Mouse (Mus musculus): ENCODE results near the gene Cldnd1. TPM values are rescaled to one million over a fixed set of nuclear protein-coding genes. Genes with fewer than 3 reads are reported as not detected.

Gene Cldnd1
- polyA plus RNA-seq, 1 experiment from 2014 or later, result 152 TPM

GRCm38 (mm10) chr16:58722292-58722691 lies 5.4 kb upstream of the Cldnd1 start:
- 93% methylated on average over 2 of the region's 2 CpGs for WGBS
- Histone ChIP-seq H3K4me2 (ENCODE audit: low read length) (no peak overlapping the region), H3K27me3 (ENCODE audit: control insufficient read depth, insufficient read depth, low read depth, low read length) (no peaks in the 10 kb centered on the region), H3K9ac (ENCODE audit: low read depth, low read length) (no peak overlapping the region), H3K36me3 (ENCODE audit: control insufficient read depth, insufficient read depth, low read length) (no peaks in the 10 kb centered on the region), H3K9me3 (replicated peaks; ENCODE audit: control insufficient read depth, low read length, poor library complexity, severe bottlenecking) (no peaks in the 10 kb centered on the region), H3K27ac (ENCODE audit: low read length) (no peak overlapping the region), H3K4me3 (ENCODE audit: low read depth, low read length) (no peak overlapping the region), H3K4me1 (ENCODE audit: control insufficient read depth, insufficient read depth, low read length) (no peaks in the 10 kb centered on the region)
- ATAC-seq, result no peak

- Histone ChIP-seq H3K4me2 (ENCODE audit: low read length) (peak overlapping the region; percentile 69), H3K27me3 (ENCODE audit: control insufficient read depth, insufficient read depth, low read depth, low read length) (no peaks in the 10 kb centered on the region), H3K9me3 (replicated peaks; ENCODE audit: control insufficient read depth, low read length, poor library complexity, severe bottlenecking) (no peaks in the 10 kb centered on the region), H3K27ac (ENCODE audit: low read length) (no peak overlapping the region), H3K9ac (ENCODE audit: low read depth, low read length) (no peak overlapping the region), H3K36me3 (ENCODE audit: control insufficient read depth, insufficient read depth, low read length) (peaks cover 12% of the 10 kb centered on the region), H3K4me1 (ENCODE audit: control insufficient read depth, insufficient read depth, low read length) (peaks cover 7% of the 10 kb centered on the region), H3K4me3 (ENCODE audit: low read depth, low read length) (peak overlapping the region; percentile 85; the same call in 1 of the 2 replicates)
- WGBS, result 82% methylated on average over 11 of the region's 11 CpGs
- no peak for ATAC-seq
These were observed 832 bp upstream of the Cldnd1 start for GRCm38 (mm10) chr16:58726680-58727476.

GRCm38 (mm10) chr16:58728176-58728671 lies 514 bp downstream of the Cldnd1 start:
- Histone ChIP-seq H3K4me1 (ENCODE audit: control insufficient read depth, insufficient read depth, low read length) (peaks cover 7% of the 10 kb centered on the region), H3K4me3 (ENCODE audit: low read depth, low read length) (peak overlapping the region; percentile 85), H3K9ac (ENCODE audit: low read depth, low read length) (peak overlapping the region; percentile 87), H3K4me2 (ENCODE audit: low read length) (peak overlapping the region; percentile 69), H3K9me3 (replicated peaks; ENCODE audit: control insufficient read depth, low read length, poor library complexity, severe bottlenecking) (no peaks in the 10 kb centered on the region), H3K27me3 (ENCODE audit: control insufficient read depth, insufficient read depth, low read depth, low read length) (no peaks in the 10 kb centered on the region), H3K27ac (ENCODE audit: low read length) (peak overlapping the region; percentile 87), H3K36me3 (ENCODE audit: control insufficient read depth, insufficient read depth, low read length) (peaks cover 24% of the 10 kb centered on the region)
- 0% methylated on average over 22 of the region's 31 CpGs for WGBS
- peak; percentile 93 for ATAC-seq

- H3K4me1 ChIP-seq (ENCODE audit: control insufficient read depth, insufficient read depth, low read length), result no peaks in the 10 kb centered on the region
- WGBS, result 81% methylated on average over 4 of the region's 4 CpGs
- H3K4me3 ChIP-seq (ENCODE audit: low read depth, low read length), result no peak overlapping the region
- no peaks in the 10 kb centered on the region for H3K9me3 ChIP-seq (replicated peaks; ENCODE audit: control insufficient read depth, low read length, poor library complexity, severe bottlenecking)
- no peak overlapping the region for H3K9ac ChIP-seq (ENCODE audit: low read depth, low read length)
- no peak overlapping the region for H3K4me2 ChIP-seq (ENCODE audit: low read length)
- H3K27ac ChIP-seq (ENCODE audit: low read length), result no peak overlapping the region
- ATAC-seq, result no peak
- H3K27me3 ChIP-seq (ENCODE audit: control insufficient read depth, insufficient read depth, low read depth, low read length), result no peaks in the 10 kb centered on the region
- H3K36me3 ChIP-seq (ENCODE audit: control insufficient read depth, insufficient read depth, low read length), result peaks cover 9% of the 10 kb centered on the region
These were observed 10.5 kb downstream of the Cldnd1 start for GRCm38 (mm10) chr16:58738205-58738604.

- 95% methylated on average over 1 of the region's 1 CpGs for WGBS
- Histone ChIP-seq H3K27me3 (ENCODE audit: control insufficient read depth, insufficient read depth, low read depth, low read length) (no peaks in the 10 kb centered on the region), H3K27ac (ENCODE audit: low read length) (no peak overlapping the region), H3K4me3 (ENCODE audit: low read depth, low read length) (no peak overlapping the region), H3K4me1 (ENCODE audit: control insufficient read depth, insufficient read depth, low read length) (no peaks in the 10 kb centered on the region), H3K9ac (ENCODE audit: low read depth, low read length) (no peak overlapping the region), H3K36me3 (ENCODE audit: control insufficient read depth, insufficient read depth, low read length) (peaks cover 8% of the 10 kb centered on the region; the same call in 1 of the 2 replicates), H3K4me2 (ENCODE audit: low read length) (no peak overlapping the region), H3K9me3 (replicated peaks; ENCODE audit: control insufficient read depth, low read length, poor library complexity, severe bottlenecking) (no peaks in the 10 kb centered on the region)
- ATAC-seq, result no peak
These were observed 11.1 kb downstream of the Cldnd1 start for GRCm38 (mm10) chr16:58738800-58739199.

- H3K4me3 ChIP-seq (ENCODE audit: low read depth, low read length), result no peak overlapping the region
These were observed 13.0 kb downstream of the Cldnd1 start for GRCm38 (mm10) chr16:58740751-58741150.

GRCm38 (mm10) chr16:58746715-58747114 lies 19.0 kb downstream of the Cldnd1 start:
- Histone ChIP-seq H3K4me2 (ENCODE audit: low read length) (no peak overlapping the region), H3K9me3 (replicated peaks; ENCODE audit: control insufficient read depth, low read length, poor library complexity, severe bottlenecking) (no peaks in the 10 kb centered on the region), H3K4me3 (ENCODE audit: low read depth, low read length) (no peak overlapping the region), H3K27me3 (ENCODE audit: control insufficient read depth, insufficient read depth, low read depth, low read length) (no peaks in the 10 kb centered on the region), H3K36me3 (ENCODE audit: control insufficient read depth, insufficient read depth, low read length) (no peaks in the 10 kb centered on the region), H3K4me1 (ENCODE audit: control insufficient read depth, insufficient read depth, low read length) (no peaks in the 10 kb centered on the region), H3K27ac (ENCODE audit: low read length) (no peak overlapping the region), H3K9ac (ENCODE audit: low read depth, low read length) (no peak overlapping the region)
- 73% methylated on average over 4 of the region's 4 CpGs for WGBS
- no peak for ATAC-seq

More at GRCm38 (mm10) chr16:58740751-58741150, 13.0 kb downstream of the Cldnd1 start:
- ATAC-seq, result no peak
- WGBS, result 94% methylated on average over 5 of the region's 5 CpGs
- Histone ChIP-seq H3K4me1 (ENCODE audit: control insufficient read depth, insufficient read depth, low read length) (no peaks in the 10 kb centered on the region), H3K9me3 (replicated peaks; ENCODE audit: control insufficient read depth, low read length, poor library complexity, severe bottlenecking) (no peaks in the 10 kb centered on the region), H3K27me3 (ENCODE audit: control insufficient read depth, insufficient read depth, low read depth, low read length) (no peaks in the 10 kb centered on the region), H3K27ac (ENCODE audit: low read length) (no peak overlapping the region), H3K4me2 (ENCODE audit: low read length) (no peak overlapping the region), H3K9ac (ENCODE audit: low read depth, low read length) (no peak overlapping the region), H3K36me3 (ENCODE audit: control insufficient read depth, insufficient read depth, low read length) (no peaks in the 10 kb centered on the region)

GRCm38 (mm10) chr16:58751314-58751713 lies 23.6 kb downstream of the Cldnd1 start:
- no peaks in the 10 kb centered on the region for H3K36me3 ChIP-seq (ENCODE audit: control insufficient read depth, insufficient read depth, low read length)
- no peaks in the 10 kb centered on the region for H3K9me3 ChIP-seq (replicated peaks; ENCODE audit: control insufficient read depth, low read length, poor library complexity, severe bottlenecking)
- H3K27me3 ChIP-seq (ENCODE audit: control insufficient read depth, insufficient read depth, low read depth, low read length), result no peaks in the 10 kb centered on the region
- H3K4me2 ChIP-seq (ENCODE audit: low read length), result no peak overlapping the region
- no peak for ATAC-seq
- no peak overlapping the region for H3K4me3 ChIP-seq (ENCODE audit: low read depth, low read length)
- no peak overlapping the region for H3K27ac ChIP-seq (ENCODE audit: low read length)
- no peaks in the 10 kb centered on the region for H3K4me1 ChIP-seq (ENCODE audit: control insufficient read depth, insufficient read depth, low read length)
- WGBS, result 31% methylated on average over 1 of the region's 1 CpGs
- no peak overlapping the region for H3K9ac ChIP-seq (ENCODE audit: low read depth, low read length)

GRCm38 (mm10) chr16:58756191-58756590 lies 28.5 kb downstream of the Cldnd1 start:
- Histone ChIP-seq H3K4me3 (ENCODE audit: low read depth, low read length) (no peak overlapping the region), H3K9me3 (replicated peaks; ENCODE audit: control insufficient read depth, low read length, poor library complexity, severe bottlenecking) (no peaks in the 10 kb centered on the region), H3K27ac (ENCODE audit: low read length) (no peak overlapping the region), H3K36me3 (ENCODE audit: control insufficient read depth, insufficient read depth, low read length) (no peaks in the 10 kb centered on the region), H3K27me3 (ENCODE audit: control insufficient read depth, insufficient read depth, low read depth, low read length) (no peaks in the 10 kb centered on the region), H3K9ac (ENCODE audit: low read depth, low read length) (no peak overlapping the region), H3K4me1 (ENCODE audit: control insufficient read depth, insufficient read depth, low read length) (no peaks in the 10 kb centered on the region), H3K4me2 (ENCODE audit: low read length) (no peak overlapping the region)
- no peak for ATAC-seq

All from midbrain, embryonic 16.5 days (tissue).